Mouse (Mus musculus) kidney, embryonic 16.5 days (tissue): Measurements from ENCODE around the gene Tmem273. TPM values are rescaled to one million over a fixed set of nuclear protein-coding genes. Genes with fewer than 3 reads are reported as not detected.

Experiments used
- ATAC-seq: fragments of 200-750 bp; cut with Nextera tagmentation; 2 replicates; pipeline ENCODE4 v1.8.0; 2017; ENCODE audit warnings: moderate TSS enrichment; ENCODE audit not compliant: low FRiP score, low TSS enrichment
- H3K27ac ChIP-seq: fragments of 300-500 bp; sonication (generic); 2 replicates; pipeline ENCODE4 v1.5.1; 2014; ENCODE audit warnings: low read length
- H3K27me3 ChIP-seq: fragments of 300-500 bp; sonication (generic); 2 replicates; pipeline ENCODE4 v1.6.1; 2014; ENCODE audit warnings: low read length, control low read depth, mixed read lengths; ENCODE audit not compliant: insufficient read depth
- H3K36me3 ChIP-seq: fragments of 300-500 bp; sonication (generic); 2 replicates; pipeline ENCODE4 v1.6.1; 2014; ENCODE audit warnings: low read length, control low read depth, mixed read lengths; ENCODE audit not compliant: insufficient read depth
- H3K4me1 ChIP-seq: fragments of 300-500 bp; sonication (generic); 2 replicates; pipeline ENCODE4 v1.6.1; 2014; ENCODE audit warnings: low read length, control low read depth, mixed read lengths; ENCODE audit not compliant: insufficient read depth
- H3K4me2 ChIP-seq: fragments of 300-500 bp; sonication (generic); replicated peaks from 2 replicates; pipeline ENCODE4 v1.6.1; 2014; ENCODE audit warnings: low read depth, low read length
- H3K4me3 ChIP-seq: fragments of 300-500 bp; sonication (generic); 2 replicates; pipeline ENCODE4 v1.5.1; 2014; ENCODE audit warnings: mild to moderate bottlenecking, low read length
- H3K9ac ChIP-seq: fragments of 300-500 bp; sonication (generic); replicated peaks from 2 replicates; pipeline ENCODE4 v1.6.1; 2014; ENCODE audit warnings: low read length
- H3K9me3 ChIP-seq: fragments of 300-500 bp; sonication (generic); 2 replicates; pipeline ENCODE4 v1.6.1; 2016; ENCODE audit warnings: low read length, control low read depth
- WGBS: fragments of 180-500 bp; shearing (Covaris S2); extraction: QIAGEN DNeasy Blood & Tissue Kit; methylation state at CpG from one replicate; pipeline ENCODE4 v1.1.7; 2014; 5-methylcytosine and 5-hydroxymethylcytosine counted together
- polyA plus RNA-seq: library from polyadenylated mRNA; unstranded; fragments of >200 nt; fragmentation: Nextera tagmentation; extraction: Ambion mirVana; gene quantifications from 2 replicates; pipeline ENCODE4 v1.2.1, GENCODE M21; 2015

Gene Tmem273
- polyA plus RNA-seq, 1 experiment from 2014 or later, result 0.95 TPM

- H3K9me3 ChIP-seq, result no peaks in the 10 kb centered on the region
- H3K9ac ChIP-seq, result no peak overlapping the region
- no peaks in the 10 kb centered on the region for H3K4me1 ChIP-seq
- no peak overlapping the region for H3K27ac ChIP-seq
- H3K4me2 ChIP-seq, result no peak overlapping the region
- no peaks in the 10 kb centered on the region for H3K36me3 ChIP-seq
- no peaks in the 10 kb centered on the region for H3K27me3 ChIP-seq
- no peak overlapping the region for H3K4me3 ChIP-seq
- no peak for ATAC-seq
These were observed 56.3 kb downstream of the Tmem273 start for GRCm38 (mm10) chr14:32842052-32842451.

DNA sequence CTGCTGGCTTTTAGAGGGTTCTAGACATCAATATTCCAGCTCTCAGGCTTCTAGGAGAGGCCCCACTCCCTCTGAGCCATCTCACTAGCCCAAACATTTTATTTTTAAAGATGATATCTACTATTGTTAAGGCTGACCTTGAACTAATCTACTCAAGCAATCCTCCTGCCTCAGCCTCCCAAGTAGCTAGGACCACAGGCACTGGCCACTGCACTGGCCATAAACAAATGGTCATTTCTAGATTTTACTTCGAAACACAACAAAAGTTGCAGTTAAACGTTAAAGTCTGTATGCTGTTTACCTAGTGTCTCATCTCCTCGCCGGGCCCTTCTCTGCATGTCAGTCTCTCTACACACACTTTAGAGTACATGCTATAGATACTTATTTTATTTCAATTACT is 68.3 kb downstream of the Tmem273 start:
- H3K36me3 ChIP-seq, result no peaks in the 10 kb centered on the region
- no peak overlapping the region for H3K27ac ChIP-seq
- 88% methylated on average over 4 of the region's 4 CpGs for WGBS
- no peaks in the 10 kb centered on the region for H3K9me3 ChIP-seq
- no peak overlapping the region for H3K4me3 ChIP-seq
- H3K4me2 ChIP-seq, result no peak overlapping the region
- H3K9ac ChIP-seq, result no peak overlapping the region
- ATAC-seq, result no peak
- H3K27me3 ChIP-seq, result peaks cover 12% of the 10 kb centered on the region; the same call in 1 of the 2 replicates
- H3K4me1 ChIP-seq, result peaks cover 20% of the 10 kb centered on the region

DNA sequence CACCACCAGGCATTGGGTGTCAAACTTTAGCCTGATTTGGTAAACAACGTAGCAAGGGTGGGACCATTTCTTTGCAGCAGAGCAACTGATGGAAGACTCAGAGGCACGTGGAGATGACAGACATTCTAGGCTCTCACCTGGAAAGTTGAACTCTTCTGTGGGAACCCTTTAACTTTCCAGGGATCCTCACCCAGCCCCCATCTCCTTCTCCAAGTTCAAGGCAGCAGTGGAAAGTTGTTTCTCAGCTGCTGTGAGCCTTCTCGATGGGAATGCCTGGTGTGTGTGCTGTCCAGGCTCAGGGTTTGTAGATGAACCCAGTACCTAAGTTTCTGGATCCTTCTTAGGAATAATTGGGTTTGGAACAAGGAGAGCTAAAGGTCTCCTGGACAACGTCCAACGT is 70.5 kb downstream of the Tmem273 start:
- peak overlapping the region; percentile 61 for H3K4me3 ChIP-seq
- H3K36me3 ChIP-seq, result no peaks in the 10 kb centered on the region
- peak overlapping the region; percentile 74; the same call in 1 of the 2 replicates for H3K9ac ChIP-seq
- 30% methylated on average over 5 of the region's 5 CpGs for whole genome bisulfite sequencing
- no peaks in the 10 kb centered on the region for H3K9me3 ChIP-seq
- H3K27ac ChIP-seq, result no peak overlapping the region
- H3K27me3 ChIP-seq, result peaks cover 12% of the 10 kb centered on the region; the same call in 1 of the 2 replicates
- no peak for ATAC-seq
- peak overlapping the region; percentile 75 for H3K4me2 ChIP-seq
- H3K4me1 ChIP-seq, result peaks cover 39% of the 10 kb centered on the region

DNA sequence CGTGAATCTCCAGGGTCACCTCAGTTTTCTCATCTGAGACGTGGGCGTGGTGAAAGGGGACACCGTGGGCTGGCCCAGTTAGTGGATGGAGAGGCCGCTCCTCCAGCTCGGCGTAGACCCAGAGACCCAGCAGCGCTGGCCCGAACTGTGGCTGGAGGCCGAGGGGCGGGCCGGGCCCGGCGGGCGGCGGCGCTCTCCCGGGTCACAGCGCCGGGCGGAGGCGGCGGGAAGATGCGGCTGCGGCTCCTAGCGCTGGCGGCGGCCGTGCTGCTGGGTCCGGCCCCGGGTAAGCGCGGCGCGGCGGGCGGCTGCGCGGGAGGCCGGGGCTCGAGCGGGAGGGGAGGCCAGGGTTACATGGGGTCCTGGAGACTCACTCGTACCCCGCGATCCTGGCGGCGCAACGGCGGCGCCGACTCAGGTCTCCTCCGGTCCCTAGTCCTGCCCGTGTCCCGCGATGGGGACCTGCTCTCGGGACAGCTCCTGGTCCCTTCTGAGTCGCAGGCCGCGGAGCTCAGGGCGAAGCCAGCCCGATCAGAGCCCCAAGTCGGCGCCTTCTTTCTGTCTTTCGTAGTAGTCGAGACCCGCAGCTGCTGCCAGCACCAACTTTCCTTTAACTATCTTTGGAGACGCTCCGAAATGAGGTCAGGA is 71.0 kb downstream of the Tmem273 start, which contains the start of gene Vstm4:
TSS of gene Vstm4 (plus strand) at position 76 of the 648 bp plus-strand sequence.
- WGBS, result under 1% methylated on average over 42 of the region's 68 CpGs
- Histone ChIP-seq H3K27ac (peak within 1 kb of the TSS; percentile 73), H3K9ac (peak within 1 kb of the TSS; percentile 74), H3K27me3 (peaks cover 12% of the 10 kb centered on the region; the same call in 1 of the 2 replicates), H3K9me3 (no peaks in the 10 kb centered on the region), H3K4me3 (peak within 1 kb of the TSS; percentile 61), H3K36me3 (no peaks in the 10 kb centered on the region), H3K4me1 (peaks cover 44% of the 10 kb centered on the region), H3K4me2 (peak within 1 kb of the TSS; percentile 75)
- ATAC-seq, result peak; percentile 82

DNA sequence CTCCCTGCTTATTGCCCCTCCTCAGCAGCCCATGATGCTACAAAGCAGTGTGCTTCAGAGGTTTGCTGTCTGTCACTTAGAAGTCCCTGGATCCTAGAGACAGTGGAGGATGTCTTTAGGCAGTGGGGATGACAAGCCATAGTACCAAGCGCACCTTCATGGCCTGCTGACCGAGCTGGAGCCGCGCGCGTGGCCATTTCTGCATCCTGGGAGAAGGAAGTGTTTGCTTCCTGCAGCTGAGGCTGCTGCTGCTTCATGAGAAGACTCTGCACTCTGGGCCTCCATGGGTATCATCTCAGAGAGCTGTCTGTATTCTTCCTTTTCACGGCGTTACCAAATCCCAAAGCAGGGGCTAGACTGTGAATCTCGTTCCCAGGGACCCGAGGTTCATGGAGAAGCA is 72.6 kb downstream of the Tmem273 start:
- H3K9me3 ChIP-seq, result no peaks in the 10 kb centered on the region
- H3K36me3 ChIP-seq, result no peaks in the 10 kb centered on the region
- H3K9ac ChIP-seq, result no peak overlapping the region
- H3K4me1 ChIP-seq, result peaks cover 45% of the 10 kb centered on the region
- H3K4me3 ChIP-seq, result no peak overlapping the region
- ATAC-seq, result no peak
- peaks cover 12% of the 10 kb centered on the region; the same call in 1 of the 2 replicates for H3K27me3 ChIP-seq
- peak overlapping the region; percentile 75; the same call in 1 of the 2 replicates for H3K4me2 ChIP-seq
- 91% methylated on average over 10 of the region's 10 CpGs for WGBS
- H3K27ac ChIP-seq, result peak overlapping the region; percentile 57; the same call in 1 of the 2 replicates

- peaks cover 45% of the 10 kb centered on the region for H3K4me1 ChIP-seq
- H3K4me3 ChIP-seq, result no peak overlapping the region
These were observed 73.3 kb downstream of the Tmem273 start for GRCm38 (mm10) chr14:32858941-32859510.

GRCm38 (mm10) chr14:32859831-32860569 is 74.2 kb downstream of the Tmem273 start:
- Histone ChIP-seq H3K4me2 (no peak overlapping the region), H3K9me3 (no peaks in the 10 kb centered on the region), H3K4me1 (peaks cover 45% of the 10 kb centered on the region), H3K4me3 (no peak overlapping the region), H3K36me3 (peaks cover 5% of the 10 kb centered on the region; the same call in 1 of the 2 replicates), H3K27me3 (peaks cover 12% of the 10 kb centered on the region; the same call in 1 of the 2 replicates), H3K27ac (peak overlapping the region; percentile 16; the same call in 1 of the 2 replicates), H3K9ac (no peak overlapping the region)
- ATAC-seq, result no peak
- WGBS, result 60% methylated on average over 11 of the region's 11 CpGs

More at GRCm38 (mm10) chr14:32858941-32859510, 73.3 kb downstream of the Tmem273 start:
- no peak overlapping the region for H3K4me2 ChIP-seq
- H3K9ac ChIP-seq, result peak overlapping the region; percentile 4; the same call in 1 of the 2 replicates
- peak overlapping the region; percentile 57 for H3K27ac ChIP-seq
- WGBS, result 69% methylated on average over 6 of the region's 6 CpGs
- peaks cover 12% of the 10 kb centered on the region; the same call in 1 of the 2 replicates for H3K27me3 ChIP-seq
- peaks cover 5% of the 10 kb centered on the region; the same call in 1 of the 2 replicates for H3K36me3 ChIP-seq
- ATAC-seq, result no peak
- H3K9me3 ChIP-seq, result no peaks in the 10 kb centered on the region

- H3K4me1 ChIP-seq, result peaks cover 43% of the 10 kb centered on the region
- no peak overlapping the region for H3K4me2 ChIP-seq
- WGBS, result 12% methylated on average over 6 of the region's 6 CpGs
These were observed 75.4 kb downstream of the Tmem273 start for GRCm38 (mm10) chr14:32861149-32861581.

DNA sequence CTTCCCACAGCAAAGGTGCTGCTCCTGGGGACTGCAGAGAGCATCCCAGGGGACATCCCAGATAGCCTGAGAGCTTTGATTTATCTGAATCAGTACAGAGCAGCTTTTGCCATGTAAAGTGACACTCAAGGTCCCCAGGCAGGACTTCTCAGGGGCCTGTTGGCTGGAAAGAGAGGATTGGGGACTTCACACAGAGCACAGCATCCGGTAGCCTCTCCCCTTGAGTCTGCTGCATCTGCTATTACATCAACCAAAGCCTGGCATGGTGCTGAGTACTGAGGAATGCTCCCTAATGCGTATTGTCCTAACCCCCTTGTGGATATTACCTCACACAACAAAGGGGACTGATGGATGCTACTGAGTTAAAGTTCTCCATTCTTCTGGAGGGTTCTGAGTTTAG is 75.9 kb downstream of the Tmem273 start:
- Histone ChIP-seq H3K9me3 (no peaks in the 10 kb centered on the region), H3K4me3 (no peak overlapping the region), H3K27me3 (peaks cover 12% of the 10 kb centered on the region; the same call in 1 of the 2 replicates), H3K4me1 (peaks cover 40% of the 10 kb centered on the region), H3K9ac (no peak overlapping the region), H3K36me3 (peaks cover 5% of the 10 kb centered on the region; the same call in 1 of the 2 replicates), H3K27ac (peak overlapping the region; percentile 67), H3K4me2 (no peak overlapping the region)
- WGBS, result 49% methylated on average over 2 of the region's 2 CpGs
- ATAC-seq, result no peak

More at GRCm38 (mm10) chr14:32861149-32861581, 75.4 kb downstream of the Tmem273 start:
- H3K4me3 ChIP-seq, result no peak overlapping the region
- ATAC-seq, result peak; percentile 76
- H3K36me3 ChIP-seq, result peaks cover 5% of the 10 kb centered on the region; the same call in 1 of the 2 replicates
- H3K27me3 ChIP-seq, result peaks cover 12% of the 10 kb centered on the region; the same call in 1 of the 2 replicates
- H3K9me3 ChIP-seq, result no peaks in the 10 kb centered on the region
- no peak overlapping the region for H3K9ac ChIP-seq
- H3K27ac ChIP-seq, result peak overlapping the region; percentile 67
